15 mouse cellular contexts compared by ENCODE assay signal in the genomic region with DNA sequence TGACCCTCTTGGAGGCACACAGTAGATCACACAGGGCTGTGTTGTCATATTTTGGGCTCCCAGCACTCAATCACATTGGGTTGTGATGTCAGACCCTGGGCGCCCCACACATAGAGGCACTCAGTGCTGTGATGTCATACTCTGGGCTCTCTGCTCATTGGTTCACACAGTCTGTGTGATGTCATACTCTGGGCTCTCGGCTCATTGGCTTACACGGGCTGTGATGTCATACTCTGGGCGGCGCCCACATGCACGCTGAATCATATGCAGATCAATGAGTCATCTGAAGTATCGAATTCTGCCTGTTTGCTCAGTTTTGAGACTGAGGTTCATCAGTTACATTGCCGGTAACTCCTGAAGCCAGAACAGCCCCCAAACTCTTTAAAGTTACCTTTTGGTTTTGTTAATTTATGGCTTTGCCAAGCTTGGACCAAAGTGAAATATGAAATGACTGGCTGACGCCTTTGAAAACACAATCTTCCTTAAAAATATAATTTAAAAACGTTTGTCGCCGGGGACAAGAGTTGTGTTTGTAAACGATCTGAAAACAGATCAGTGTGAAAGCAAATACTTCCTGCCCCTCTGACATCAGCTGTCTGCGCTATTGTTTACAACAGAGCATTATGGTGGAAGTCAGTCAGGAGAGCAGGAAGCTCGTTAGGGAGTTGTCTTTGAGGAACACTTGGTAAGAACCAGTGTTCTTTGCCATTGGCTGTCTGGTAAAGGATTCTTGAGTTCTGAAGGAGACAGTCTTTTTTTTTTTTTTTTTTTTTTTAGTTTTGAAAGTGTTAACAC. TPM values are rescaled to one million over a fixed set of nuclear protein-coding genes. Genes with fewer than 3 reads are reported as not detected.
A peak's percentile ranks its signal among the peaks of the same experiment; 100 is the strongest.
DNase-seq lines count a peak whose midpoint lies in the region; ATAC-seq lines count a peak whose summit lies in the region.
"Had no signal": no experiment of that assay in that cellular context is flagged by ENCODE, and none has a peak within 500 bp of the region (broad histone marks: within the 10 kb centered on the region; RNA-seq: fewer than 3 reads in every experiment).

No protein-coding gene starts in this region.

- 82% methylated on average over 15 of the region's 15 CpGs for WGBS in forebrain, embryonic 14.5 days
- 84% methylated on average over 15 of the region's 15 CpGs for WGBS in forebrain, embryonic 13.5 days
- WGBS in liver, embryonic 13.5 days (ENCODE audit: insufficient replicate concordance), result 65% methylated on average over 15 of the region's 15 CpGs

- H3K9me3 ChIP-seq in forebrain, embryonic 14.5 days (replicated peaks; ENCODE audit: control insufficient read depth, low read length), result no peaks in the 10 kb centered on the region
- no peaks in the 10 kb centered on the region for H3K9me3 ChIP-seq in forebrain, embryonic 13.5 days (replicated peaks)
- H3K9me3 ChIP-seq in liver, embryonic 13.5 days (replicated peaks), result no peaks in the 10 kb centered on the region
- H3K9me3 ChIP-seq: limb, embryonic 13.5 days had no signal

- H3K4me2 ChIP-seq in forebrain, embryonic 14.5 days (ENCODE audit: low read length), result no peak overlapping the region
- no peak overlapping the region for H3K4me2 ChIP-seq in forebrain, embryonic 13.5 days
- no peak overlapping the region for H3K4me2 ChIP-seq in liver, embryonic 13.5 days
- H3K4me2 ChIP-seq: limb, embryonic 13.5 days had no signal

- H3K36me3 ChIP-seq in forebrain, embryonic 14.5 days (ENCODE audit: control insufficient read depth, insufficient read depth, low read length), result no peaks in the 10 kb centered on the region
- no peaks in the 10 kb centered on the region for H3K36me3 ChIP-seq in forebrain, embryonic 13.5 days (ENCODE audit: poor library complexity, severe bottlenecking)
- no peaks in the 10 kb centered on the region for H3K36me3 ChIP-seq in liver, embryonic 13.5 days
- H3K36me3 ChIP-seq: limb, embryonic 13.5 days had no signal

- 0 out of 2 replicates have a peak, but pooled peaks have one; percentile 30 for ATAC-seq in forebrain, embryonic 14.5 days
- no peak for ATAC-seq in forebrain, embryonic 13.5 days
- ATAC-seq in liver, embryonic 13.5 days (ENCODE audit: low read depth), result peak; percentile 43; the same call in 1 of the 2 replicates
- ATAC-seq: activated CD4-positive, CD25-positive, alpha-beta regulatory T cell, adult 4 months; inflammation-experienced regulatory T-cells, adult 6 months had no signal

- H3K27me3 ChIP-seq in forebrain, embryonic 14.5 days (replicated peaks; ENCODE audit: control insufficient read depth, insufficient read depth, low read length), result peaks cover 12% of the 10 kb centered on the region; the same call in 1 of the 2 replicates
- H3K27me3 ChIP-seq in forebrain, embryonic 13.5 days, result peaks cover 60% of the 10 kb centered on the region
- H3K27me3 ChIP-seq in liver, embryonic 13.5 days, result no peaks in the 10 kb centered on the region
- H3K27me3 ChIP-seq: limb, embryonic 13.5 days had no signal

- H3K9ac ChIP-seq in forebrain, embryonic 14.5 days (ENCODE audit: low read length), result no peak overlapping the region
- H3K9ac ChIP-seq in forebrain, embryonic 13.5 days, result no peak overlapping the region
- no peak overlapping the region for H3K9ac ChIP-seq in liver, embryonic 13.5 days
- H3K9ac ChIP-seq: limb, embryonic 13.5 days had no signal

- no peak overlapping the region for H3K4me3 ChIP-seq in forebrain, embryonic 14.5 days (ENCODE audit: low read depth, low read length)
- H3K4me3 ChIP-seq in forebrain, embryonic 13.5 days, result no peak overlapping the region
- no peak overlapping the region for H3K4me3 ChIP-seq in liver, embryonic 13.5 days (replicated peaks)
- H3K4me3 ChIP-seq: limb, embryonic 13.5 days had no signal

- no peak for DNase-seq in forebrain, embryonic 14.5 days (ENCODE audit: low spot score)
- no peak for DNase-seq in liver, embryonic 13.5 days
- DNase-seq in liver (no peak), NIH3T3 (ENCODE audit: low read depth) (peak; percentile 20)
- DNase-seq in lung, postnatal 25 days (ENCODE audit: low spot score), result peak; percentile 39
- no peak for DNase-seq in gastrocnemius, postnatal 10 days
- DNase-seq in right cerebral cortex, postnatal 14 days, result no peak
- DNase-seq: cerebellum, adult 2 months; embryo, embryonic 11 days; kidney, postnatal 10 days; retina, postnatal 1 day had no signal

- peaks cover 14% of the 10 kb centered on the region for H3K4me1 ChIP-seq in forebrain, embryonic 14.5 days (ENCODE audit: control insufficient read depth, insufficient read depth, low read length)
- peaks cover 25% of the 10 kb centered on the region for H3K4me1 ChIP-seq in forebrain, embryonic 13.5 days
- H3K4me1 ChIP-seq in liver, embryonic 13.5 days (replicated peaks), result peaks cover 27% of the 10 kb centered on the region

- H3K27ac ChIP-seq in forebrain, embryonic 14.5 days (ENCODE audit: low read depth, low read length), result no peak overlapping the region
- H3K27ac ChIP-seq in forebrain, embryonic 13.5 days, result no peak overlapping the region
- H3K27ac ChIP-seq in liver, embryonic 13.5 days, result no peak overlapping the region
- H3K27ac ChIP-seq: limb, embryonic 13.5 days had no signal

RNA-seq across cellular contexts. Expression of gene Kit, which starts 15.0 kb away (rescaled TPM):
- polyA plus RNA-seq in forebrain, embryonic 14.5 days (2014; fragmentation: Nextera tagmentation; extraction: Ambion mirVana), result 27.0 and 32.6 TPM in 2 replicates
- 25.6 and 28.2 TPM in 2 replicates for polyA plus RNA-seq in forebrain, embryonic 13.5 days (2015; fragmentation: Nextera tagmentation; extraction: Ambion mirVana)
- polyA plus RNA-seq in liver, embryonic 13.5 days (2015; fragmentation: Nextera tagmentation; extraction: Ambion mirVana), result 13.5 and 18.0 TPM in 2 replicates
- 1 to 10 TPM; 7.3 to 7.7 TPM for total RNA-seq in gastrocnemius, postnatal 10 days (2021)

Comparison
In these comparisons a context has a peak if more than half of its experiments do, and no peak if none do; other contexts are left out.
1. DNase-seq: peak in NIH3T3 (single experiment) and lung, postnatal 25 days (single experiment); none in forebrain, embryonic 14.5 days (single experiment), liver, embryonic 13.5 days (single experiment), liver (single experiment), gastrocnemius, postnatal 10 days (single experiment) and right cerebral cortex, postnatal 14 days (single experiment).